Mouse (Mus musculus) neural tube, embryonic 15.5 days (tissue): ENCODE measurements around the gene Clptm1l. TPM values are rescaled to one million over a fixed set of nuclear protein-coding genes. Genes with fewer than 3 reads are reported as not detected.

Experiments
- polyA plus RNA-seq: library from polyadenylated mRNA; unstranded; fragments of >200 nt; fragmentation: Nextera tagmentation; extraction: Ambion mirVana; gene quantifications from 2 replicates; pipeline ENCODE4 v1.2.1, GENCODE M21; 2015

Clptm1l gene
- polyA plus RNA-seq, 1 experiment from 2014 or later, result 139 TPM

Other genes with a start within 250 kb of the Clptm1l start
- gene Lpcat1, start 136.8 kb upstream of the Clptm1l start, polyA plus RNA-seq, result 51.7 and 62.6 TPM in 2 replicates
- gene Slc6a3, start 67.3 kb upstream of the Clptm1l start, polyA plus RNA-seq, result 0.10 and 0.15 TPM in 2 replicates
- gene Tert, start 22.9 kb downstream of the Clptm1l start, polyA plus RNA-seq, result 5.8 and 6.6 TPM in 2 replicates
- not detected in 2 replicates for gene Slc6a18, start 74.0 kb downstream of the Clptm1l start, polyA plus RNA-seq
- 0.36 and 0.40 TPM in 2 replicates for gene Slc6a19, start 100.9 kb downstream of the Clptm1l start, polyA plus RNA-seq
- gene Slc12a7, start 129.1 kb downstream of the Clptm1l start, polyA plus RNA-seq, result 7.4 and 10.2 TPM in 2 replicates
- gene Nkd2, start 243.6 kb downstream of the Clptm1l start, polyA plus RNA-seq, result 12.2 and 12.7 TPM in 2 replicates